Mouse (Mus musculus) heart, adult 2 months (tissue): ENCODE results near the gene Rbfox3. TPM values are rescaled to one million over a fixed set of nuclear protein-coding genes. Genes with fewer than 3 reads are reported as not detected.

ENCODE experiments used
- DNase-seq, 2 experiments: peaks; one replicate each; pipeline ENCODE4 v3.0.0; 2021
- H3K27ac ChIP-seq: fragments of 200-600 bp; 2 replicates; pipeline ENCODE4 v1.8.1; 2022
- H3K27me3 ChIP-seq: fragments of 200-500 bp; 2 replicates; pipeline ENCODE4 v1.6.1; 2012; ENCODE audit warnings: mild to moderate bottlenecking, low read length, inconsistent platforms, mixed read lengths; ENCODE audit not compliant: control insufficient read depth, insufficient read depth
- H3K36me3 ChIP-seq: fragments of 200-500 bp; 2 replicates; pipeline ENCODE4 v1.6.1; 2012; ENCODE audit warnings: low read length, inconsistent platforms; ENCODE audit not compliant: control insufficient read depth, insufficient read depth
- H3K4me1 ChIP-seq: fragments of 200-500 bp; 2 replicates; pipeline ENCODE4 v1.6.1; 2011; ENCODE audit warnings: low read length; ENCODE audit not compliant: control insufficient read depth, insufficient read depth
- H3K4me3 ChIP-seq: fragments of 200-600 bp; 2 replicates; pipeline ENCODE4 v1.8.1; 2022
- H3K79me2 ChIP-seq: fragments of 200-500 bp; replicated peaks from 2 replicates; pipeline ENCODE4 v1.6.1; 2012; ENCODE audit warnings: mild to moderate bottlenecking, inconsistent platforms, low read length, moderate library complexity, mixed read lengths; ENCODE audit not compliant: control insufficient read depth, insufficient read depth
- H3K9ac ChIP-seq: fragments of 200-500 bp; 2 replicates; pipeline ENCODE4 v1.6.1; 2012; ENCODE audit warnings: low read depth, mild to moderate bottlenecking, control low read depth, inconsistent platforms, low read length, mixed read lengths
- CTCF ChIP-seq: fragments of 200-600 bp; IDR thresholded peaks from 2 replicates; pipeline ENCODE4 v1.8.1; 2022; ENCODE audit warnings: antibody characterized with exemption, mild to moderate bottlenecking, moderate library complexity
- EP300 ChIP-seq: fragments of 200-500 bp; IDR thresholded peaks from 2 replicates; pipeline ENCODE4 v1.6.1; 2011; ENCODE audit warnings: low read depth, low read length, control low read depth; ENCODE audit not compliant: insufficient read depth
- POLR2A ChIP-seq: fragments of 200-500 bp; IDR thresholded peaks from 2 replicates; pipeline ENCODE4 v1.6.1; 2011; ENCODE audit warnings: mild to moderate bottlenecking, low read depth, low read length, control low read depth; ENCODE audit not compliant: insufficient read depth
- WGBS: fragments of 180-500 bp; shearing (Covaris S2); methylation state at CpG from one replicate; pipeline ENCODE4 v1.1.7; 2018; 5-methylcytosine and 5-hydroxymethylcytosine counted together
- intact Hi-C: fragments of 180-260 bp; cut with DNase I; formaldehyde crosslinking; loops from one replicate; pipeline ENCODE4 v1.15.1; 2025
- polyA plus RNA-seq: library from polyadenylated mRNA; depleted of rRNA; stranded (reverse); fragments of >200 nt; gene quantifications from 2 replicates; pipeline ENCODE4 v1.2.3, GENCODE M21; 2012
- total RNA-seq, 2 experiments: library from RNA; stranded (reverse); gene quantifications; 2 replicates each; pipeline ENCODE4 v1.2.3; 2021

Gene Rbfox3
- total and polyA plus RNA-seq, 3 experiments, result 0.16 to 0.23 TPM; not detected in 1

DNA sequence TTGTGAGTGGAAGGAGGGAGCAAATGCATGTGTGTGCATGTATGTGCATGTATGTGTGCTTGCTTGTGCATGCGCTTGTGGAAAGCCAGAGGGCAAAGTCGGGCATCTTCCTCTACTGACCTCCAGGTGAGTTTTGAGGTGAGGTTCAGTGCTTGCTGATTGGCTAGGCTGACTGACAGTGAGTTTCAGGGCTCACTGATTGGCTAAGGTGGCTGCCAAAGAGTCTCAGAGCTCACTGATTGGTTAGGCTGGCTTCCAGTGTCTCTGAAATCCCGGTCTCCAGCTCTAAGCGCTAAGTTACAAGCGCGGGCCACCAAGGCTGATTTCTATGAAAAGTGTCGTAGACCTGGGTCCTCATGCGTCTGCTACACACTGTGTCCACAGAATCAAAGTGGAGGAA is 185.0 kb downstream of the Rbfox3 start:
- intact Hi-C loops, result no loop called here
- DNase-seq, result no peak
- peaks cover 3% of the 10 kb centered on the region for H3K4me1 ChIP-seq
- H3K79me2 ChIP-seq, result no peaks in the 10 kb centered on the region
- H3K4me3 ChIP-seq, result no peak overlapping the region
- TF ChIP-seq CTCF, result no peak
- no peak for TF ChIP-seq EP300
- no peak for TF ChIP-seq POLR2A
- no peaks in the 10 kb centered on the region for H3K27me3 ChIP-seq
- 80% methylated on average over 8 of the region's 8 CpGs for WGBS
- H3K9ac ChIP-seq, result no peak overlapping the region
- no peak overlapping the region for H3K27ac ChIP-seq
- no peaks in the 10 kb centered on the region for H3K36me3 ChIP-seq

DNA sequence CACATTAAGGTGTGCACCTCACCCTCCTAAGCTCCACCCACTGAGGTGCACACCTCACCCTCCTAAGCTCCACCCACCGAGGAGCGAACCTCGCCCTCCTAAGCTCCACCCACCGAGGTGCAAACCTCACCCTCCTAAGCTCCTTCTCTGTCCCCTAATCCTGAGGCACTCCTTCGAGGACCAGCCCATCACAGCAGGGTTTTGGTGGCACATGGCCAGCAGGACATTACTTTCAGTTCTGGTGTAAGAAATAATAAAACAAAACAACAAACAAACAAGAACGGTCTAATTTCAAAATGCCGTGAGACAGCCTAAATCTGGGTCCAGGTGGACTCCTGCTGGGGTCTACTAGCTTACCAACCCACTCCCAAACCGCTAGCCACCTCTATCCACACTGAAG is 187.0 kb downstream of the Rbfox3 start:
- 75% methylated on average over 8 of the region's 8 CpGs for WGBS
- DNase-seq, result no peak
- Histone ChIP-seq H3K79me2 (no peaks in the 10 kb centered on the region), H3K9ac (no peak overlapping the region), H3K27ac (no peak overlapping the region), H3K27me3 (no peaks in the 10 kb centered on the region), H3K4me3 (no peak overlapping the region), H3K4me1 (peaks cover 3% of the 10 kb centered on the region), H3K36me3 (no peaks in the 10 kb centered on the region)
- TF ChIP-seq POLR2A (no peak), EP300 (no peak), CTCF (no peak)
- intact Hi-C loops, result no loop called here

DNA sequence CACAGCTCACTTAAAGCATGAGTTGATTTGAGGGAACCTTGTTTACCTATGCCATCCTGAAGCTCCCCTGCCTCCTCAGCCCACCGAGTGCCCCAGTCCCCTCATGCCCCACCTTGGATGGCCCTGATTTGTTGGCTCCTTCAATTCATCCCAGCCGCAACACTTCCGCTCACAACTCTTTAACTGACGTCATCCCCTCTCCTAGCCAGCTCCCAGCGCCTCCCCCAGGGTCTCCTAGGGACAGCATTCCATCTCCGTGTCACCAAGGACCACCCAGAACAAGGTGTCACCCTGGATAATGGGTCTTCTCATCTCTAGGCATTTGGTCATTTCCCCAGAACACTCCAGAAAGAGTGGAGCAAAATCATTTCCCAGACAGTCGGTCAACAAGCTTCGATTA is 188.2 kb downstream of the Rbfox3 start:
- no peaks in the 10 kb centered on the region for H3K36me3 ChIP-seq
- TF ChIP-seq CTCF (no peak), EP300 (no peak), POLR2A (no peak)
- intact Hi-C loops, result no loop called here
- no peak for DNase-seq
- H3K9ac ChIP-seq, result no peak overlapping the region
- H3K79me2 ChIP-seq, result no peaks in the 10 kb centered on the region
- H3K27me3 ChIP-seq, result no peaks in the 10 kb centered on the region
- H3K4me1 ChIP-seq, result peaks cover 3% of the 10 kb centered on the region
- no peak overlapping the region for H3K27ac ChIP-seq
- 53% methylated on average over 8 of the region's 8 CpGs for WGBS
- no peak overlapping the region for H3K4me3 ChIP-seq

DNA sequence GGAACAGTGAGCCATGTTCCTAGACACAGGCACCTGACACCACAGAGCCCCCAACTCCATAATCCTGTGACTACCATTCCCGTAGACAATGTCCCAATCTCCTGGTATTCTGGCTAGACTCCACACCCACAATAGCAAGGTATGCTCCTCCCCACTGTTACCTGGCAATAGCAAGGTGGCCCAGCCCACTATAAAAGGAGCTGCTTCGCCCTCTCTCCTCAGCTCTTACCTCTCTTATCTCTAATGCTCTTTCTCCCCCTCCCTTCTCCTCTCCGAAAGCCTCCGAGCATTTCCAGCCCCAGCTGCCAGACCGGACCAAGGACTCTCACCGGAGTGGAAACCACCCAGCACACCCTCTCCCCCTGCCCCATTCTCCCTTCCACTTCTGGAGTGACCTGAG is 189.5 kb downstream of the Rbfox3 start:
- 46% methylated on average over 6 of the region's 6 CpGs for WGBS
- no peak overlapping the region for H3K9ac ChIP-seq
- no peaks in the 10 kb centered on the region for H3K4me1 ChIP-seq
- H3K36me3 ChIP-seq, result no peaks in the 10 kb centered on the region
- H3K27me3 ChIP-seq, result no peaks in the 10 kb centered on the region
- no peak for TF ChIP-seq EP300
- no peak for TF ChIP-seq POLR2A
- TF ChIP-seq CTCF, result no peak
- intact Hi-C loops, result no loop called here
- H3K79me2 ChIP-seq, result no peaks in the 10 kb centered on the region
- DNase-seq, result no peak
- H3K4me3 ChIP-seq, result no peak overlapping the region
- H3K27ac ChIP-seq, result no peak overlapping the region

GRCm38 (mm10) chr11:118714601-118715524 is 196.5 kb downstream of the Rbfox3 start:
- intact Hi-C loops, result no loop called here
- H3K36me3 ChIP-seq, result no peaks in the 10 kb centered on the region
- no peak overlapping the region for H3K9ac ChIP-seq
- no peaks in the 10 kb centered on the region for H3K79me2 ChIP-seq
- no peaks in the 10 kb centered on the region for H3K27me3 ChIP-seq
- 79% methylated on average over 26 of the region's 26 CpGs for WGBS
- no peak for DNase-seq
- no peak overlapping the region for H3K27ac ChIP-seq
- TF ChIP-seq POLR2A, result no peak
- no peak for TF ChIP-seq EP300
- no peak for TF ChIP-seq CTCF
- no peaks in the 10 kb centered on the region for H3K4me1 ChIP-seq
- H3K4me3 ChIP-seq, result no peak overlapping the region

DNA sequence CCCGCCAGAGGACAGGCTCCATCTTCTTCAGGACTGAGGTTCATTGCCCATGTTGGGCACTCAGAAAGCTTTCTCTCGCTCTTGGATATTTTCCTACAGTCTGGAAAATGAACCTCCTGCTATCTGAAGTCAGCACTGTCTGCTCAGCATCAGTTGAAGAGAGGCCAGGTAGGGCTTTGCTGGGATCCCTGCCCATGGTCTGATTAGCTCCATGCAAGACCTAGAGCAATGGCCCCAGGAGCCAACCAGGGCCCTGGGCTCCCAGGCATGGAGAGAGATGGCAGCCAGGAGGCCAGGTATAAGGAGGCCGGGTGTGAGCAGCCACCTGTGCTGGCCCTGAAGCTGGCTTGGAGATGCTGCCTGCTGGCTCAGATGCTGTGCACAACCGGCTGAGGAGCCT is 198.6 kb downstream of the Rbfox3 start:
- H3K4me3 ChIP-seq, result no peak overlapping the region
- H3K27ac ChIP-seq, result no peak overlapping the region
- no peak overlapping the region for H3K9ac ChIP-seq
- no peaks in the 10 kb centered on the region for H3K4me1 ChIP-seq
- no peaks in the 10 kb centered on the region for H3K79me2 ChIP-seq
- H3K27me3 ChIP-seq, result no peaks in the 10 kb centered on the region
- H3K36me3 ChIP-seq, result no peaks in the 10 kb centered on the region
- WGBS, result 63% methylated on average over 4 of the region's 4 CpGs
- TF ChIP-seq EP300, result no peak
- TF ChIP-seq CTCF, result no peak
- no peak for TF ChIP-seq POLR2A
- intact Hi-C loops, result no loop called here
- DNase-seq, result no peak
